Mouse (Mus musculus): Measurements from ENCODE around the gene Dnajb8.

Gene Dnajb8

DNA sequence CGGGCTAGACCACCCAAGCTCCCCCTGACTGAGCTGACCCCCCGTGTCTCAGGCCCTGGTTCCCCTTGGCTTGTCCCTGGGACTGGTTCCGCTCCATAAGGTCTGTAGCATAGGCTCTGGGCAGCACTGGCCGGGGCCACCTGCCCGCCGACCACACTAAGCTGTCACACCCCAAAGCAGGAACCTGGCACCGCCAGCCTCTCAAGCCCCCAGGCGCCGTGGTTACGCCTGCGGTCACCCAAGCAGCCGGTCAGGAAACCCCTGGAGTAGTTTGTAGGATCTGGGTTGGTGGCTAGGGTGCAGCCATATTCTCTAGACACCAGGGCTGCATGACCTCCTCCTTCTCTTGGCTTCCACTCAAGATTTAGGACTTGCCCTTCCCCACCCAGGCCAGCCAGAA lies 7.2 kb downstream of the Dnajb8 start:
- no peak for DNase-seq (ENCODE audit: low read depth)

DNA sequence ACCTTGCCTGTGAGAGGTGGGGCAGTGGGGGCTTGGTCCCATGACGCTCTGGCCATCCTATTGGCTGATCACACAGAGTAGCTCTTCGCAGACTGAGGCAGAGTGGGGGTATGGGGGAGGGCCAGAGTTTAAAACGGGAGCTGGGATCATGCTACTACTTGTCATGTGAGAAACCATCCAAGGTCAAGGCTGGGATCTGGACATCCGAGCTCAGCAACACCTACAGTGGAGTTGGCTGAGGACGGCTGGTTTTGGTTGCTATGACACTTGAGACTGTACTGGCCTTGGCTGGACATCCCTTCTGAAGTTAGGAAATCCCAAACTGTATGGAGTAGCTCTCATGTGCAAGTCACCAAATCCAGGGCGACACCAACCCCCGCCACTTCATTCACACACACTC lies 9.8 kb downstream of the Dnajb8 start:
- no peak for DNase-seq (ENCODE audit: low read depth)

DNA sequence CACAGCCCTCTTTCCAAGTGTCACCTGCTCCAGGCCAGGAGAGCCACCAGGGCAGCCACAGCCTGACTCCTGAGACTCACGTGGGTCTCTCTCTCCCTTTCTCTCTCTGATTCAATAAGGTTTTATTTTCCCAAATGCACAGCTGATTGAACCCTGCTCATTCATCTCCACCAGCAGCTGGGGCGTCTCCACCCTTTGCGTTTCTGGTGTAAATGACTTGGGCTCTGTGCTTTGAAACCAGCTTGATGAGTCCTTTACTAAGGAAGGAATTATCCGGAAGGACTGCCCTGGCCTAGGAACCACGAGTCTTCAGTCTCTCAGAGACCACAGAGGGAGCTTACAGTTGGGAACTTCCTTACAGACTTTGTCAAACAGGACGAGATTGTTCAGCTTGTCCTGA lies 10.2 kb downstream of the Dnajb8 start:
- no peak for DNase-seq (ENCODE audit: low read depth)

DNA sequence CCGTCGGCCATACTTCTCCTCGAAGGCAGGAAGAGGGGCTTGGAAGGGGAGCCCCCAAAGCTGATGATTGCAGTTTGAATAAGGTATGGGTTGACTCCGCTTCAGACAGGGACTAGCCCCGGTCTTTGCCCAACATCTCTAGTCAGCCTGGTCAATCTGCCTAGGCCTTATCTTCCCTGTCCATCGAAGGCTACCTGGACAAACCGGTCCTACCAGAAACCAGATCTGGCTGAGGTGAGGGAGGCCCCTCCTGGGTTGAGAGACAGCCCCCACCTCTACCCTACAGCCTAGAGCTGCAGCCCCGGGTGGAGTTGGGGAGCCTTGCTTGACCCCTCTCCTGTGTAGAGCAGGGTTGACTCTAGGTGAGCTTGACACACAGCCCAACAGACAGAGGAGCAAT lies 11.9 kb downstream of the Dnajb8 start:
- DNase-seq (ENCODE audit: low read depth): no peak

DNA sequence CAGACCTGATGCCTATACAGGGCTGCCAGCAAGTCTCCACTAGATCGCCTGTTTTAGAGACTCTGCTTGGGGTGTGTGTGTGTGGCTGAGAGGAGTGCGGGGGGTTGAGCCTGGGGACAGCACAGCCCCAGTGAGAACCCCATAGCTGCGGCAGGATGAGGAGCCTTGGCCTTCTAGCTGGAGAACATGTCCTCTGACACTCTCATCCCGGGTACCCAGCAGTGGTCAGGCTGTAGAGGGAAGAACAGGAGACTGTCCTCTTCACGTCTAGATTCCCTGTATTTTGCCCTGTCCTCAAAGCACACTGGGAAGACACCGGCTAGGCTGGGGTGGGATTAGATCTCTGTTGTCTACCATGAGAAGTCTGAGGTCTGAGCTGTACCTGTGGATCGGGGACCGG lies 13.4 kb downstream of the Dnajb8 start:
- no peak for DNase-seq (ENCODE audit: low read depth)

DNA sequence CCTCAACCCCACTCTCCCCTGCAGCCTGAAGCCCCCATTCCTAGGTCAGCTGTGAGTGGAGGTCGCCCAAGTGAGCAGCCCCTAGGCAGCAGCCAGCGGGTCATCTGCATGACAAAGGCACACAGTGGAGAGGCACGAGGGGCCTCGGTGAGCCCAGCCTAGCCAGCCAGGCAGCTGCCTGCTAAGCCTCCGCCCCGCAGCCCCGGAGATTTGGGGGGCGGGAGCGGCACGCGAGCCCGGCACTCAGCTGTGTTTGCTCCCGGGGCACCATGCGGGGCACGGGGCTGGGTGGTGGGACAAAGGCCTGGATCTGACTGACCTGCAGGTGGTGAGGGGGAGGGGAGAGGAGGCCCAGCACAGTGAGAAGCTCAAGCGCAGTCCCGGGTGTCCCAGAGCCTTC lies 13.9 kb downstream of the Dnajb8 start:
- DNase-seq (ENCODE audit: low read depth): no peak

DNA sequence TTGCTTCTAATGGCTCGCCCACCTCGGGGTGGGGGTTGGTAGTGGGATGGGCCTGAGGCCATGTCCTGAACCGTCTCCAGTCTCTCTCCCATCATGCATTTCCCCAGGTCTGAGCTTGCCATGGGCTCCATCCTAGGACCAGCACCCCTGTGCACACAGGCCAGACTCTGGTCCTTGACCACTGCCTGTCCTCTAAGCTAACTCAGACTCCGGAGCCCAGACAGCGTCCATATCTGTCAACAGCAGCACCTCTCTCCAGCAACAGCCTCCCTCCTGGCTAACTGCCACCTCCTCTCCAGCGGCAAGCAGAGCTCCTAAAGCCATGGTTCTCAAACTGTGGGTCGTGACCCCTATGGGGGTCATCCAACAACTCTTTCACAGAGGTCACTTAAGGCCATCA lies 14.4 kb downstream of the Dnajb8 start:
- DNase-seq (ENCODE audit: low read depth): no peak

DNA sequence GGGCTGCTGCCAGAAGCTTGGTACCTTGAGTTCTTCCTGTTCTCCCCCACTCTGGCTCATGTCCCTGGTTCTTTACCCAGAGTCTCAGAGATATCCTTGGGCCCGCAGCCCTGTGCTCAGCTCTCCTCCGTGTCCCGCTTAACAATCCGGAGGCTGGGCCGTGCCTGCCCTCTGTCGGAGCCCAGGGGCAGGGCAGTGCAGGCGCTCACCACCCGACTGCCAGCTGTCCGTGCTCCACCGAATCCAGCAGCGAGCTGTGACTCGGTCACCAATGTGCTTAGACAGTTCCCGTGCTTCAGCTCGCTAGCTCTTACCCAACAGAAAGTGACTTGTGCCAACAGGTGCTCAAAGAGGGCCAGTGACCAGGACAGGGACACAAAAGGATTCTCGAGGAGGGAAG lies 20.5 kb downstream of the Dnajb8 start:
- peak; percentile 16 for DNase-seq (ENCODE audit: low read depth)

DNA sequence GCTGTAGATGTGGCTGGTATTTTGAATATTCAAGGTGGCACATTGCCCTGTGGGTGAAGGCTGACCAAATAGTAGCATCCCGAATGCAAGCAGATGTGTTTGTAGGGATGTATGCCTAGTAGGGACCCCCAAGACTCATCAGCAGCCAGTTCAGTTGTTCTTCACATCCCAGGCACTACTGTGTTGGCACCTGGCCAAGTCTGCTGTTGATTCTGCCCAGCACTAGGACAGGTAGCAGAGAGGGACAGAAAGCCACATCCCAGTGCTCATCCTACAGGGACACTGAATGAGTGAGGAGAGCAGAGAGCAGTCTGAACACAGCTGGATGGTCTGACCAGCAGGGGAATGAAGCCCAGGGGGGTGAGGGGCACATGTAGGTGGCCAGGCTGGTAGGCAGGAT lies 27.2 kb downstream of the Dnajb8 start:
- DNase-seq (ENCODE audit: low read depth): no peak

DNA sequence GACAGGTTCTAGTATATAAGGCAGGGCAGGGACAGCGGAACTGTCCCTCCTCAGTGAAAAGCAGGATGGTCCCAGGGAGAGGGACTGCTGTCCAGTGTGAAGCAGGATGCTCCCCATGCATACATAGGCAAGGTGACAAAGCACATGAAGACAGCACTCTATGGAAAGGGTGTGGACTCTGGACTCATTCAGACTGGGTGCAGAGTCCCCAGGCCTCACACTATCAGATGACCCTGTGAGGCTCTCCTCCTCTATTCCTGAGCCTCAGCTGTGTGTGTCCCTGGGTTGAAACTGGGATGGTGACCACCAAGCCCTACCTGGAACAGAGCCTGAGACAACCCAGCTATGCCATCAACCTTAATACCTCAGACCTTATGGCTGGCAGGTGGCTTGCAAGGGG lies 29.3 kb downstream of the Dnajb8 start:
- DNase-seq (ENCODE audit: low read depth): no peak

DNA sequence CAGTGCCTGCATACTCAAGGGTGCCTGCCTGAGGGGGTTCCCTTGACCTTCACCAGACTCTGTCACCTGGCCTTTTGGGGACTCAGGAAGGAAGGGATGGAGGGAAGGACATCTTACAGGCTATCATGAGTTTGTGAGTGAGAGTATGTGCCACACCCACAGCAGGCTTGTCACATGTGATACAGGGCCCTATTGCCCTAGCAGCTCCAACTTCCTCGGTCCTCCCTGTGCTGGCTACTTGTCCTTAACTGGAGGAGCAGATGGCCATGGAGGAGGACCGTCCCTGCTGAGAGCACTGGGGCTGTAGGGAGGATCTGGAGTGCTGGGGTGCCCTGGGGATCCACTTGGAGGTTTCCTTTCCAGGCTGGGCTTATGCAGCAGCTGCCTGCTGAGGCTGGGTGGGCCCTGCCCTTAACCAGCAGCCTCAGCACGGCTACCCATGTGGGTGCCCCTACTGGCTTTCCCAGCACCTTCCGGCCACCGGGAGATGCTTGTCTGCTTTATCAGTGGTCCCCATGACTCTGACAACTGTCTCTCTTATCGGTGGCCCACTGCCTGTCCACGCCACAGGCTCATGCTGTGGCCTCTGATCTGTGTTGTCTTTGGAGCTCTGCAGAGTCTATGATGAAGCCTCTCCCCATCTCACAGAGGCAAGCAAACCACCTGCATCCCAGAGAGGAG lies 29.9 kb downstream of the Dnajb8 start:
- no peak for DNase-seq (ENCODE audit: low read depth)

DNA sequence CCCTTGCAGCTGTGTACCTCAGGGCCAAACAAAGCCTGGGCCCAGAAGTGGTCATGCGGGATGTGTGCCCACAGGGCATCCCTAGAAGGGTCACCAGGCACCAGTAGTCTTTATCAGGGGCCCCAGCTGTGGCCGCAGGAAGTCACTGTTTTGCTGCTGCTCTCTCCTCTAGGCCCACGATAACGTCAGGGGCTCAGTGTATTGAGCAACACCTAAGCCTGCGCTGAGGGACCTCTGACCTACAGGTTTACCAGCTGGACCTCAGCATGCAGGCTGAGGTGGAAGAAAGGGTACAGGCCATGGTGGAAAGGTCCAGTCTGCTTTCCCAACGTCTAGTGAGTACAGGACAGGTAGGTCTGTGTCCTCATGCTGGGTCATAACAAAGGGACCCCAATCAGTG lies 32.0 kb downstream of the Dnajb8 start:
- DNase-seq (ENCODE audit: low read depth): no peak

DNA sequence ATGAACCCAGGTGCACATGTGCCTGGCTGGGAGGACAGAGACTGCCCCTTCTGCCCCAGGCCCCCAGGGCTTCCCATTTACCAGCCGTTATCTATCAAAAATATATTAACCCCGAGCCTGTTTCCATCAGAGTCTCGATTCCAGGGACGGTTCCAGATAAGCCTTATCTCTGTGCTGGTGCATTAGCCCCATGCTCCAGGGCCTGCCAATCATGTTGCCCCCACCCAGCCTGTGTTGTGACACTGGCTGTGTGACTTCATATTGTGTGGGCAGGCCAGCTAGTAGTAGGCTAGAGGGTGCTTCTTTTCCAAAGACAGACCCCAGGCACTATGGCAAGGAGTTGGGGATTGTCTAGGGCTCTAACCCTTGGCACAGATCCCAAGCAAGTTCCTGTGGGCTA lies 33.4 kb downstream of the Dnajb8 start:
- DNase-seq (ENCODE audit: low read depth): no peak

DNA sequence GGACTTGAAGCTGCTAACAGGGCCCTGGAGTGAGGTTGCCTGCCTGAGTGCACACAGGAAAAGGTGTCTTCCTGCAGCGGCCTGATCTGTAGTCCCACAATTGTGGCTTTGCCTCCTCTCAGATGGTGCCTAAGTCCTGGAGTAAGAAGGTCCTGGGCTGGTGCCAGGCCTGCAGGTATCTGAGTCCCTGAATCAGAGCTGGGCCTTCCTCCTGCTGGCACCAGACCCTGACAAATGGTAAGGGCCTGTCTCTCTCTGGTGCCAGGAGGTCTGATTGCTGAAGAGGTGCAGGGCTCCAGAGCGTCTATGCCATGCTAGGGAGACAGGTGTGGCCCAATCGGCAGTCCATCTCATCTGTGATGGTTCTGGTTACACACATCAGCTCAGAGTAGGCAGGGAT lies 37.6 kb downstream of the Dnajb8 start:
- DNase-seq (ENCODE audit: low read depth): no peak

DNA sequence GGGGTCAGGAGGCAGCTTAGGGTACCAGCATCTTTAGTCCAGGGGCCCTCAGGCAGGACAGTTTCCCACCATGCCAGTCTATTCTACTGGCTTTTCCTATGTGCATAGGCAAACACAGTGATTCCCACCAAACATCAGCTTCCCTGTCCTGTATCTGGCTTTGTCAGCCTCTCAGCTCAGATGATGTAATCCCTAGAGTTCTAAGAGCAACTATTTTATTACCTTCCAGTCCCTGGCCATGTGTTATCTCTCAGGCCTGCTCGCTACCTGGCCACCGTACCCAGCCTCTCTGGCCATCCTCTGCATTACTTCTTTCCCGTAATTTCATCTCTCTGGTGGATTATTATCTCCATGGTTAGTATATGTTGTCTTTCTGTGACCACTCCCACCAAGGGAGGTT lies 38.6 kb downstream of the Dnajb8 start:
- no peak for DNase-seq (ENCODE audit: low read depth)

DNA sequence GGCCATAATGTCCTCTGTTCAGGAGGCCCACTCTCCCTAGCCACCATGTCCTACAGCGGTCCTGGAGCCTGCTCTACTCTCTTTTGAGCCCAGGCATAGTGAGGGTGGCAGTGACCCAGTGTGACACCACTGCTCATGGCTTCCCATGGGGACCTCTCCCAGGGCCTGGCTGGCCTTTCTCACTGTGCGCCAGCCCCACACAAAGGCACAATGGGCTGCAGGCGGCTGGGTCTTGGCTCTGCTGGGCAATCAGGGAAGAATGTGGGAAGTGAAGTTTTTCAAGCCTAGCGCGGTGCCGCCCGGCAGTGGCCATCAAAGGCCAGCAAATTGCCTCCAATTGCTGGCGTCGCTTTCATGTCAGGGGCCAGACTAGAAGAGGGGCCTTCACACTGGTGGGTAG lies 40.1 kb downstream of the Dnajb8 start:
- no peak for DNase-seq (ENCODE audit: low read depth)

DNA sequence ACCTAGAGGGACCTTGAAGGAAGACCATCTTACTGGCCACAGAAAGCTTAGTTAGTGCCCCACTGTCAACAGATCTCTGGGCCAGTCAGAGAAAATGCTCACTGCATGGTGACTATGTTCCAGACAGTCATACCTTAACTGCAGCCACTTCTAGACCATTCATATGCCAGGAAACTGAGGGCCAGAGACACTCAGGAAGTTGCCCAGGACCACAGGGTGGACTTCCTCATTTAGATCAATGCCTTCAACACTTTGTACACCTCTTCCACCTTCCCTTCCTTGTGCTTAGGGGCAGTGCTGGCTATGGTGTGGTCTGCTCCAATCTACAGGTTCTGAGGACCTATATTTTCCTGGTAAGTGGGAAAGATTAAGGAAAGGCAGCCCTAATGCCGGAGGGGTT lies 43.3 kb downstream of the Dnajb8 start:
- DNase-seq (ENCODE audit: low read depth): no peak

DNA sequence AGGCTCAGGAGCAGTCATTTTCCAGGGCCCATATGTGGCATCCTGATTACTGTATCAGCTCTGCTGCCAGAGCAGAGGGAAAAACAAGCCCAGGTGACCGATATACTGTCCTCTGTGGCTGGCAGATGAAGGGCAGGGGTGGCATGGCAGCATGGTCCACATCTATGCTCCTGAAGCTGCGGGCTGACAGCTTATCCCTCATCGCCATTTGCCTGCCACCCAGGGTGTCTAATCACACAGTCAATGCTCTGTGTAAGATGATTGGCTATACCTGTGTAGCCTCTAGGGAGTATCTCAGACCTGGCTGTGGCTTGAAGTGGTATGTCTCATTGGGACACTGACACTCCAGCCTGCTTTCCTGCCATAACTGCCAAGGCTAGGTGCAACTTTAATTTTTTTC lies 44.0 kb downstream of the Dnajb8 start:
- no peak for DNase-seq (ENCODE audit: low read depth)

DNA sequence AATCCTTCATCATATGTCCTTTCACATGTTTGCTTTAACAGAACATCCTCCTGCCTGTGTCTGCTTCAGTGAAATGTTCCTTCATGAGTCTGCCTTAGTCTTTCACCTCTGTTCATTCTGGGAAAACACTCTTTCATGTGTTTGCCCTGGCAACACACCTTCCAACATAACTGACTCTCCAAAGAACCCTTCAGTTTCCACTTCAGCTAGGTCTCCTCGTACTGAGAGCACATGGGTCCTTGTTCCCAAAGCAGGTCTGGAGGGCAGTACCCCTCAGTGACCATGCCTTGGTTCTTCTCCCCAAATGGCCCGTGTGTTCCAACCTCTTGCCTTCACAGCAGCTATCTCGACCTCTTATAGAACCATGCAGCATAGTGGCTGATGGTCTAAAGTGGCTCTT lies 45.0 kb downstream of the Dnajb8 start:
- DNase-seq (ENCODE audit: low read depth): no peak

DNA sequence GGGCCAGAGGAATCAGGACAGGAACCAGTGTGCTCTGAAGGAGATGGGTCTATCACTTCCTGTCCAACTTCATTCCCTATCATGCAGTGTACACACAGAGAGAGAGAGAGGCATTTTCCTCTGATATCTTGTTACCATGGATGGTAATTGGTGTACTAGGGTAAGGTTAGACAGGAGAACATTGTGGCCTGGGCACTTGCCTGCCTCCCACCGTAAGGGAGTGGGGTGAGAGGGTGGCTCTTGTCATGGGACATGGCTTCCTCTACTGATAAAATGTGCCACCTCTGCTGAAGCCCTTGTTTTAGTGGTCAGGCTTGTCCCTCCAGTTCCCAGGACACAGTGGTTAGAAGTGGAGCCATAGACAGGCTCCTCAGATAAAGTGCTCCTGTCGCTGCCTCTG lies 45.9 kb downstream of the Dnajb8 start:
- no peak for DNase-seq (ENCODE audit: low read depth)

DNA sequence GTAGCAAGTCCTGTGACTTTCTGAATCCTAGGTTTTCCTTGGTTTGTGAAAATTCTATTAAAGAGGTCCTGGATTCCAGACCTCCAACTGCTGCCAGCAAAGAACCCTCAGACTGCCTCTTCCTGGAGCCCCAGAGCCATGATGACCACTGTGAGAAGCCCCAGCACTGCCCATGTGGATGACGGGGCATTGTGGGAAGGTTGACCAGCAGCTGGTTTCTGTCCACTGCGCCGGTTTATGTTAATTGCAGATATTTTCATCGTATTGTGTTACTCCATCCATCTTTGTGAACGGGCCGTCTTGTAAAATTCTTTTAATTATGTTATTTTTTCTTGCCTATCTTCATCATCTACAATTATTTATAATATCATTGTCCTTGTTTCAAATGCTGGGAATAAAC lies 52.6 kb downstream of the Dnajb8 start:
- no peak for DNase-seq (ENCODE audit: low read depth)

DNA sequence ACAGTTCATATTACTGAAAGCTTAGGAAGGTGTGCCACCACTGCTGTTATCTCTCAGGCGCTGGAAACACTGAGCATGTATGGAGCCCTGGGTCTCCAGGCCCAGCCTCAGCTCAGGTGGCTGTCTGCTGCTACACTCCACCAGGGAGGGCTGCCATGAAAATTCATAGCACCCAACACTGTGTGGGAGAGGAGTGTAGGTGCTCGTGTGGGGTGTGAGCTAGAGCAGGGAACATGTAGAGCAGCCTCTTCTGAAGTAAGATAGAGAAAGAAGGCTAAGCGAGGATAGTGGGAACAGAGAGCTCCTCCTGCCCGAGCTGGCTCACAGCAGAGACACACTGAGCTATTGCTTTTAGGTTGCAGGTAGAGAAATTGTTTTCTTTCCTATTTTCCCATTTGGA lies 54.2 kb downstream of the Dnajb8 start:
- no peak for DNase-seq (ENCODE audit: low read depth)

DNA sequence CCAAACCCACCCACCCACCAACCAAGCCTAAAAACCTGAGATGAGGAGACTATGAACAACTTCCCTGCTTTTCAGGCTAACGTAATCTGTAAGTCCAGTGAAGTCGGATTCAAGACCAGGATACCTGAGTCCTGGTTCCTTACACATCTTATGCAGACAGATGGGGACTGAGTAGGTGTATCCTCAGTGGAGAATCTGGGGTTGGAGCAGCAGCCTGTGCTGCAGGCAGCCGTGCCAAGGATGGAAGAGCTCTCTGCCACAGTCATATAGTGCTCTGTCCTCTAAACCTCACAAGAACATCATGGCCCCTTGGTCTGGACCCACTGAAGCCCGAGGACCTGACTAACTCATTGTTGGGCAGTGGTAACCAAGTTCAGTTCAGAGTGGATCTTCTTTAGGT lies 55.2 kb downstream of the Dnajb8 start:
- DNase-seq (ENCODE audit: low read depth): no peak

DNA sequence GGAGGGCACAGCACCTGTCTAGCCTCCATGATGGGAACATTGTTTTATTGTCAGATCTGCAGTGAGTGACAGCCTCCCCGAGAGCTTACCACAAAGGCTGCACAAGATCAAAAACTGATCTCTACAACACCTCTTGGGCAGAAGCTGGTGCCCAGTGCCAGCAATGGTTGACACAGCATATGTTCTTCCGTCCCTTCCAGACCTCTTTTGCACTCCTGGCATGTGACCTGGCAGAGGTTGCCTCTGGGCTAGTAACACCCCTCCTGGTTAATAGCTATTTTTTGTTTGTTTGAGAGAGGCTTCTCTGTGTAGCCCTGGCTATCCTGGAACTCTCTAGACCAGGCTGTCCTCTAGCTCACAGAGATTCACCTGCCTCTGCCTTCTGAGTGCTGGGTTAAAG lies 56.1 kb downstream of the Dnajb8 start:
- no peak for DNase-seq (ENCODE audit: low read depth)

All from fibroblast of lung, adult 2 months (primary cell).